Mouse (Mus musculus): ENCODE data around the gene Cnrip1.

GRCm38 (mm10) chr11:17002739-17003373, 48.5 kb upstream of the Cnrip1 start:
- TF ChIP-seq POLR2A (IDR thresholded peaks at IDR 0.05; ENCODE audit: borderline replicate concordance, extremely low read depth, low read depth, low read length): no peak
- no peak for TF ChIP-seq CTCF (IDR thresholded peaks at IDR 0.05; ENCODE audit: insufficient read depth, low read length)

Data from lung, adult 2 months (tissue).